Mouse (Mus musculus): ENCODE results near the gene Plekhm2.

The Plekhm2 gene

DNA sequence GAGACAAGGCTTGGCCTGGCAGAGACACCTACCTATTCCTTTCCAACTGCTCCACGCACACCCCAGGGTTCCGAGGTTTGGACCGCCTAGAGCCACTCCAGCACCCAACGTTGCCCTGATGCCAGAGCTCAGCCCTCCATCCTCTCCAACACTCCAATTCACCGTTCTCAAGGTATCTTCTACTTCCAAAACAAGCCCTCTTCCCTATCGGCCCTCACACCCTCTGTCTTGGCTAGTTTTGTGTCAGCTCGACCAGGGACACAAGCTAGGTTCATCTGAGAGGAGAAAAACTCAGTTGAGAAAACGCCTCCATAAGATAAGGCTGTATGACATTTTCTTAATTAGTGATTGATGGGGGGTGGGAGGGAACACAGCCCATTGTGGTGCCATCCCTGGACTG is at the start of gene Plekhm2:
TSS of gene Plekhm2 (minus strand) at position 101 of the 400 bp plus-strand sequence.
- no peak for DNase-seq (ENCODE audit: low read depth, low spot score)

DNA sequence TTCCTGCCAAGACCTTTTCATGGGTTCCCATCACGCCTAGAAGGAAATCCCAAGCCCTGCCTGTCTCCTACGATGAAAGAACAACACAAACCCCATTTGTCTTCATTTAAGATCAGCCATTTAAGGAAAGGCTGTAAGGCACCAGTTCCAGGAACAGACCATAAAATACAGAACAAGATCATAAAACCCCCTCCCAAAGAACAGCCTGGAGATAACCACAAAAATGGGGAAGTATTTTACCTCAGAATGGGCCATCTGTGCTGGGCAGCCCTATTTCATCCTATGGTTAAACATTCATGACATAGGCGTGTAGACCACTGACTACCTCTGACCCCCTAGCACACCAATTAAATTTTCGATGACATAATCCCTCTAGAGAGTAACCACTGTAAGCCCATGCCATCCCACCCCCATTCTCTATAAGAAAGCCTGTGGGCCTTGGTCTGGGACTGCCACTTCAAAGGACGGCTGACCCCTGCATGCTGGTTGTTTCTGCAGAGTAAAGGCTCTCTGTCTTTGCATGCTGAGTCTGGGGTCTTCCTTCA is 49.0 kb upstream of the Plekhm2 start:
- no peak for DNase-seq (ENCODE audit: low read depth, low spot score)

DNA sequence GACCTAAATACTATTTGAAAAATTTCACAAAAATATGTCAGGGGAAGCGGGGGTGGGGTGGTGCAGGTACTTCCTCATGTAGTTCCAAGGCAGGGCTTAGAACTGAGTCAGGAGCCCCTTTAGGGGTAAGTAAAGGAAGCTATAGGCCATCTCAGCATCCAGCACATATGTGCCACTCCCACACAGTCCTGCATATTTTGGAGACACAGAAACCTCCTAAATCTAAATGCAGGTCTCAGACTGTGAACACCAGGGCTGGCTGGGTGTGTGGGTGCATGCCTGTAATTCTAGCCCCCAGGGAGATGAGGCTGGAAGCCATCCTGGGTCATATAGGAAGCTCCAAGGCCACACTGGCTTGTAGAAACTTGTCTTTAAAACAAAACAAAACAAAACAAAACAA is 46.6 kb upstream of the Plekhm2 start:
- DNase-seq (ENCODE audit: low read depth, low spot score), result no peak

DNA sequence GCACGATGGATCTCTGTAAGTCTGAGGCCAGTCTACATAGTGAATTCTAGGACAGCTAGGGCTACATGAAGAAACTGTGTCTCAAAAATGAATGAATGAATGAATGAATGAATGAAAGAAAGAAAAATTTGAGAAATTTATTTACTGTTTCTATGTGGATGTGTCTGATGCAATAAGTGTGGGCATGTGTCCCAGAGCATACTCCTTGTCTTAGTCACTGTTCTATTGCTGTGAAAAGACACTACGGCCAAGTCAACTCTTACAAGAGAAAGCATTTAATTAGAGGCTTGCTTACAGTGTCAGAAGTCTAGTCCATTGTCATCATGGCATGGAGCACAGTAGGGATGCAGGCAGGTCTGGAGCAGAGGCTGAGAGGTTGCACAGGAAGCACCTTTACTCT is 44.3 kb upstream of the Plekhm2 start:
- no peak for DNase-seq (ENCODE audit: low read depth, low spot score)

DNA sequence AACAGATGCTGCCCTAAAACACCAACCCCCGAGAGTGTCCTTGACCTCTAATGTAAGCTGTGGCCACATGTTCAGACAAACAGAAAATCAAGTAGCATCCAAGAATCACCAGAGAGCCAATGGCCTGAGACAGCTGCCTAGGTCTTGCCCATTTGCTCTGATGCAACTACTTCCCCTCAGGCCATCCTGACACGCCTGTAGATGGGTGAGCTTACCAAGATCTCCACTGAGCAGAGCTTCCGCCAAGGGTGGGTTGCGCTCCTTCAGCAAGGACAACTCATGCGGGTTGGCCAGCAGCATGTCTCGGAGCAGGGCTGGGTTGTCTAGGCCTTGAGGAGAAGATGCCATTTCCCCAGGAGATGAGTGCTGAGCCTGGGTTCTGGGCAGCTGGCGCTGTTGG is 43.3 kb upstream of the Plekhm2 start:
- DNase-seq (ENCODE audit: low read depth, low spot score), result no peak

DNA sequence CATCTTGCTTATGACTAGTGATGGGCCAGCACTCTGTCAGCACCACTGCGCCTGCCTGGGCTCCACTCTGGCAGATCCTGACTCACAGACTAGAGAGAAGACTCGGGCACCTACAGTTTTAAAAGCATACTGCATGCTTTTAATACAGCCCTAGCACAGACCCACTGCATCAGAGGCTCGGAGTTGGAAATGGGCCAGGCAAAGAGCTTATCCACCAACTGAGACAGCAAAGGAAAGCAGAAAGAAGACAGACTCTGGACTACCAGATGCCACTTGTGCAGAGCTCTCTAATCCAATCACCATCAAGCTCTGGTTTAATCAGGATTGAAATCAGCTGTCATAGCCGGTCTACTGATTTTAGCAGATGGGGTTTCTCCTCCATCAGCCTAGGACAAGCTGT is 40.6 kb upstream of the Plekhm2 start:
- no peak for DNase-seq (ENCODE audit: low read depth, low spot score)

DNA sequence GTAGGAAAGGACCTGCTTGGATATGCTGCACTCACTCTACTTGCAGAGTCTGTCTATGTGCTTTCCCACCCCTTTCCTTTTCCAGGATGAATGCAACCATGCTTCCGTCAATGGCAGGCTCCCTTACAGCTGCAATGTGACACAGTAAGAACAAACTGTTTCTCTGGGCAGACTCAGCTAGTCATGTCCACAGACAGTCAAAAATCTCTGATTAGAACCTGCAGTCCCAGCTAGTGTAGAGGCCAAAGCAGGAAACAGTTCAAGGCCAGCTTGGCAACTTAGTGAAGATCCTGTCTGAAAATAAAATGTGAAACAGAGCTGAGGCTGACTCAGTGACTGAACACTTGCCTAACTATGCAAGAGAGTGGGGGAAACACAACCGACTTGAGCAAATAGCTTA is 39.9 kb upstream of the Plekhm2 start:
- DNase-seq (ENCODE audit: low read depth, low spot score), result no peak

DNA sequence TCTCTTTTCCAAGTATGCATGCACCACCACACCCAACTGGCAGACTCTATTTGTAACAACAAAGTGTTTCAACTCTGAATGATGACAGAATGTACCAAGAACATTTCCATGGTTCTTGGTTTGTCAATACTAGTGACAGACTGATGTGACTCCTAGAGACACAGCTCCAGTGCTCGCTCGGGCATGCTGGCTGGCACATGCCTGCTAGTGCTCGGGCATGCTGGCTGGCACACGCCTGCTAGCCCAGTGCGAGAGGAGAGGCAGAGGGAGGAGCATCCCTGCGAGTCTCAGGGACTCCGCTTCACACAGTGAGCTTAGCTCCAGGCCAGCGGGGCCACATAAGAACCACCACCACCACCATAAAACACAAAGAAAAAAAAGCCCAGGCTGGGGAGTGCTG is 30.0 kb upstream of the Plekhm2 start:
- DNase-seq (ENCODE audit: low read depth, low spot score), result no peak

DNA sequence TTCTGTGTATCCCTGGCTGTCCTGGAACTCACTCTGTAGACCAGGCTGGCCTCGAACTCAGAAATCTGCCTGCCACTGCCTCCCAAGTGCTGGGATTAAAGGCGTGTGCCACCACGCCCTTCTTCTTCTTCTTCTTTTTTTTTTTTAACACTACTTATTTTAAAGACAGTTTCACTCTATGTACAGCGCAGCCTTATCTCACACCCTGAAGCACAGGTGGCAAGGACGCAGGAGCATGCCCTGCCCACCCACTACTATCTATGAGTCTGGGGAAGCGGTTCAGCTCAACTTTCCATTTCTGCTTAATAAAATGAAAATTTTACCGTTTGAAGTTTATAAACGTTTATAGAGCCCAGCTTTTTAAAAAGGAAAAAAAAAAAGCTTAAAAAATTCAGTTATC is 23.8 kb upstream of the Plekhm2 start:
- DNase-seq (ENCODE audit: low read depth, low spot score), result no peak

DNA sequence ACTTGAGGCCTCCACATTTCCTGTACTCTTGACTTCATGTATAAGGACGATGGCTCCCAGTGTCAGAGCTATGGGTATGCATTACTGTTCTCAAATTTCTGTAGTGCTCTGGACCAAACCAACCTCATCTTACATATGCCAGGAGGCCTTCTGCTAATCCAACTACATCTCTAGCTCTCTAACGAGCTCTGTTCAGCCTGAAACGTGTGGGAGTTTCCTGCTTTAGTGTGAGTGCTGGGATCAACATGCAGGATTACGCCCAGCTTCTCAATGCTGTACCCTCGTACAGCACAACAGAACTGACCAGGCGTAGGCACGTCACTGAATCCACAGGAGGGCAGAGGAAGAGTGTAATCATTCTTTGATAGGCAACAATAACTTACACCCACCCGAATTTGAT is 21.8 kb upstream of the Plekhm2 start:
- DNase-seq (ENCODE audit: low read depth, low spot score), result no peak

DNA sequence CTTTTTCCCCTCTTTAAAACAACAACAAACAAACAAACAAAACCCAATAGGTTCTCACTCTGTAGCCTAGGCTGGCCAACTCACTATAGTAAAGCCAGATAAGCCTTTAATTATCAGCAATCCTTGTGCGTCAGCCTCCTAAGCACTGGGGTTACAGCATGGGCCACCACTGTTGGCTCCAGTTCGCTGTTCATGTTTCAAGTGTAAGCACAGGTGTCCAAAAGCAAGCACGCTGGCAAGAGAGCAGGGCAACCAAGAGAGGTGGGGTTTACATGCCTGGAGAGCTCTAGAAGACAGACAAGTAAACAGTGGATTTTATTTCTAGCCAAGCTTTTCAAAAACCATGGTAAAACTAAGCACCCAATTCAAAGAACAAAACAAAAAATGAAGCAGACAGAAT is 21.4 kb upstream of the Plekhm2 start:
- DNase-seq (ENCODE audit: low read depth, low spot score), result no peak

DNA sequence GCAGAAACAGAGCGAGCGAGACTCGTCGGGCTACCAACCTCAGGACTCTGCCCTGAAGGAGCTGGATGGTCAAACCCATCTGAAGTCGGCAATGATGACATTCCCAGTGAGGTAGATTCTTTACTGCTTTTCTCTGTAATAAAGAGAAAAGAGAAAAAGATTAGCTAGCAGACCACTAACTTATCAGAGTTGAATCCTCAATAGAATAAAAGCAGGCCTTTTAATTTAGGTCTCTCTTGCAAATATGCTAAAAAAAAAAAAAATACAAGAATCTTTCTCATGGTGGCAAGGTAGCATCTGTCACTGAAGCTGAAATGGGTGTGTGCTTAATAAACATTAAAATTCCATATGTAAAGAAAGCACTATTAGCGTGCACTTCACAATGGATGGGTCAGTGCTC is 20.8 kb upstream of the Plekhm2 start, which contains the start of gene Rsc1a1:
TSS of gene Rsc1a1 (minus strand) at position 101 of the 400 bp plus-strand sequence.
- no peak for DNase-seq (ENCODE audit: low read depth, low spot score)

DNA sequence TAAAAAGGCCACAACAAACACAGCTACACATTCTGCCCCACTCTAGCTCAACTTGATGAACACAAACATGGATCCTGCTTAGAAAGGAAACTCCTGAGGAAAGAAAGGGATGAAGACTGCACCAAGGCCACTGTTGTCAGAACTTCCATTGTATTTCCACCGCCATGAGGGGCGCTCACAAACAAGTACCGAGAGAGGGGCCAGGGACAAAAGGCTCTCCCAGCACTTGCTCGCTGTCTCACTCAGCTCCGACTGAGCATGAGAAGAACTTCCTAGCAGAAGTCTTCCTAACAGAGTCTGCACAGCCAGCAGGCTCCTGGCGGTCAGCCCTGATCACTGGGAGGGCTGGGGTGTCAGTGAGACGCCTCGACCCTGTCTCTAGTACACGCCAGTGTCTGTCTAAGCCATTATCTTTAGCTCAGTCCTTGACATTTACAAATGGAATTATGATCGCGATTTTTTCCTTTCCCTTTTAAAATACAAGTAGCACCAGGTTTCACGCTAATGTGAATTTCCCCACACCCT is 18.1 kb upstream of the Plekhm2 start:
- peak; percentile 61 for DNase-seq (ENCODE audit: low read depth, low spot score)

DNA sequence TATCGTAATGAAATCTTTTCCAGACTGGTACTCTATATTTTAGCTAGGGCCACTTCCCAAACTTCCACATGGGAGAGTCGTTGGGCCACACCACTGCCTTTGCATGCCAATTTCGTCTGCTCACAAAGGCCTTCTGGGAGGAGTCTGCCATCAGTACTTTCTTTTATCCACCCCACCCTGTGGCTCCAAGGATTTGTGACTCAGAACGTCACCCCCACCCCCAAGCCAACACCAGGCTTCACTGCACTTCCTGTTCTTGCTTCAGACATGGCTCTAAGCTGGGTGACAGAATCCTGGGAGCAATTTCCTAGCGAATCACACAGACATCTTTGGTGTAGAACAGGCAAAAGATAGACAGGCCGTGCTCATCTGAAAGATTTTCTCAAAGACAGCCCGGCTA is 17.1 kb upstream of the Plekhm2 start:
- DNase-seq (ENCODE audit: low read depth, low spot score), result peak; percentile 72

DNA sequence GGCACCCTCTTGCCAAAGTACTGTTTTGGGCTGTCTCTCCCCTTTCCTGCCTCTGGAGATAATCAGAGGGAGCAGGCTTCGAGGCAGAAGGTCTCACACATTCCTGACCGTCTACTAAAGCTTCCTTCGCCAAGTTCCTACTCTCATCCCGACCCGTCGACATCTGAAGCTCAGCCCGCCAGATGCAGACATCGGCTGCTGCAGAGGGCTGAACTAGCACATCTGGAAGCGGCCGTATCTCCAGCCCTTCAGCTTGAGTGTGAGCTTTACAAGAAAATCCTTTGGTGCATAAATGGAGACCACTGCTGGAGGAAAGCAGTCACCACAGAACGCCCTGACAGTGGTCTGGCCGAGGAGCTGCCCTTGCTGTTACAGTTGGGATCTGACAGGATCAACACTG is 16.2 kb upstream of the Plekhm2 start:
- DNase-seq (ENCODE audit: low read depth, low spot score), result no peak

DNA sequence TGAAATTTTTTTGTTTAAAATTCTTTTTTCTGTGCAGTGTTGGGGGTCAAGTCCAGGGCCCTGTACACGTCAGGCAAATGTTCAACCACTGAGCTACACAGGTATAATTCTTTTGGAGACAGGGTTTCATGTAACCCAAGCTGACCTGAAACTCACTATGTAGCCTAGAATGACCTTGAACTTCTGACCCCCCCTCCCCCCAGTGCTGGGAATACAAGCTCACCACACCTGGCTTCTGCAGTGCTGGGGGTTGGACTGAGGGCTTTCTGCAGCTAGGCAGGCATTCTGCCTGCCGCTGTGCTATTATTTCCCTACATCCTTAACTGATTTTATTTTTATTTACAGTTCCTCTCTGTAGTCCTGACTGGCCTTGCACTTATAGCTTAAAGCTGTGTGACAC is 14.3 kb upstream of the Plekhm2 start:
- DNase-seq (ENCODE audit: low read depth, low spot score), result peak; percentile 92

DNA sequence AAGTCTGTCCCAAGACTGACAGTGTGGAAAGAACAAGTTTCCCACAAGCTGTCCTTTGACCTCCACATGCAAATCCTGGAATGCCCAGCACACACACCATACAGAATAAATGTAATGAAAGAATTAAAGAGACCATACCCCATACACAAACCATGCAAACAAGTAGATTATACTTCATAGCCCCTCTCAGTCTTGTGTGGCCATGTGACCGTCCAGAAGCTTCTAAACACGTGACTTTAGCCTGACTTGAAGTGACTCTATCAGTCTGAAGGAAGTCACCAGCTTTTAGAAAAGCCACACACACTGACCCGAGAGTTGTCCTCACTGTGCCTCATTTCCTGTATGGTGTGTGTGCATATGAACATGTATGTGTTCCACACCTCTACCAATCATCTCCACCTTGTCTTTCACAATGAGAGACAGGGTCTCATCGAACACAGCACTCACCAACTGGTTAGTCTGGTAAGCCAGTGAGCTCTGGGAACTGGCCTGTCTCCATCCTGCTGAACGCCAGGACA is 11.8 kb upstream of the Plekhm2 start:
- no peak for DNase-seq (ENCODE audit: low read depth, low spot score)

DNA sequence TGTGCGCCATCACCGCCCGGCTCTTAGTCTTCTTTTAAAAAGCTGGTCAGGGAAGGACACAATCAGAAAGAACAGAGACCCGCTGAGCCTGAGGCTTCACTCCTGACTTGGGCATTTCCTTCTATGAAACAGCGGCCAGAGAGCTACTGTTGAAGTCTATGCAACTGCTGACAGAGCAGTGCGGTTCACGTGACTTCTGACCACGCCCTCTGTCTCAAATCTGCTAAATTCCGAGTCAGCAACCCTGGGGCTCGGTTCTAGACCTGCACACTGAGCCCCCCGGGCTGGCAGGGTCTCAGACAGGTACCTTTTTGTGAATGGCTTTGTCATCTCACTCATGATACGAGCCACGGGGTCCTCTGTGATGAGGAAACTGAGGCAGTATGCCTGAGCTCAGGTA is 7.6 kb upstream of the Plekhm2 start:
- peak; percentile 79 for DNase-seq (ENCODE audit: low read depth, low spot score)

DNA sequence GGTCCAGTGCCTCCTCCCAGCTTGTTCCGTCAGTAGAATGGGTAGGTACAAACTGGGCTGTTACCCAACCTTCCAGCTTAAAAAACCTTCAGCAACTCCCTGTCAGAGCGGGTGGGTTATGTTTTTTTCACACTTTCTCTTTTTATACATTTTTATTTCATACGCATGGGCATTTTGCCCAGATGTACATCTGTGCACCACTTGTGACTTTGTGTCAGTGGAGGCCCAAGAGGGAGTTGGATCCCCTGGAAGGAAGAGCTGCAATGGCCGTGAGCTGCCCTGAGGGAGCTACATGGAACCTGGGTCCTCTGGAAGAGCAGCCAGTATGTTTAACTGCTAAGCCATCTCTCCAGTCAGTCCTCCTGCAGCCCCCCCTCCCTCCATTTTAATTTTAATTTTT is 6.7 kb upstream of the Plekhm2 start:
- DNase-seq (ENCODE audit: low read depth, low spot score), result no peak

DNA sequence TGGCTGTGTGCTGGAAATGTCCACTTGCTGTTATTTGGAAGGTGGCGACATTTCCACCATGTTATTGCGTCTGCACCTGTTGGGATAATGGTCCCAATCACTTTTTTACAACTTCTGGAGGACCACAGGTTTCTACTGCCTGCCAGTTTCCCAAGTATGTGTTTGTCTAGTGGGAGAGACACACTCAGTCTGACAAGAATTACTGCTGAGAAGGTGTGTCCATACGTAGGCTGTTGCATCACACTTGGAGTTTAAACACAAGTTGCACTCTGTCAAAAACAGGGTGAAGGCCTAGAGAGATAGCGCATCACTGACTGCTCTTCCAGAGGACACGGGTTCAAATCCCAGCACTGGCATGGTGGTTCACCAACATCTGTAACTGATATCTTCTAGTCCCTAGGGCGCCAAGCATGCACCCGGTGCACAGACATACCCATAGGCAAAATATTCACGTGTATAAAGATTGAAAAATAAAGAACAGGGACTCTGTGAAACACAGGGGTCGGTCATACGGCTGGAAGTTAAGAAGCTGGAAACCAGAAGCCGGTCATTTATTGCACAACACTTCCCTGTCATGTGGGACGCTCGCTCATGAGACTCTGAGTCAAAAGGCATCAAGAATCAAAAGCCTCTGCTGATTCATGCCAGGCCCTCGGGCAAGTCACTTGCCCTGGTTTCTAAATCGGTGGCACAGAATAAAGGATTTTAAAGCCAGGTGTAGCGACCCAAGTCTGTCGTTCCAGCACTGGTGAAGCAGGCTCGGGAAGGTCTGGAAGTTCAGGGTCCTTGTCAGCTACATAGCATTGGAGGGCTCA is 5.4 kb upstream of the Plekhm2 start:
- no peak for DNase-seq (ENCODE audit: low read depth, low spot score)

DNA sequence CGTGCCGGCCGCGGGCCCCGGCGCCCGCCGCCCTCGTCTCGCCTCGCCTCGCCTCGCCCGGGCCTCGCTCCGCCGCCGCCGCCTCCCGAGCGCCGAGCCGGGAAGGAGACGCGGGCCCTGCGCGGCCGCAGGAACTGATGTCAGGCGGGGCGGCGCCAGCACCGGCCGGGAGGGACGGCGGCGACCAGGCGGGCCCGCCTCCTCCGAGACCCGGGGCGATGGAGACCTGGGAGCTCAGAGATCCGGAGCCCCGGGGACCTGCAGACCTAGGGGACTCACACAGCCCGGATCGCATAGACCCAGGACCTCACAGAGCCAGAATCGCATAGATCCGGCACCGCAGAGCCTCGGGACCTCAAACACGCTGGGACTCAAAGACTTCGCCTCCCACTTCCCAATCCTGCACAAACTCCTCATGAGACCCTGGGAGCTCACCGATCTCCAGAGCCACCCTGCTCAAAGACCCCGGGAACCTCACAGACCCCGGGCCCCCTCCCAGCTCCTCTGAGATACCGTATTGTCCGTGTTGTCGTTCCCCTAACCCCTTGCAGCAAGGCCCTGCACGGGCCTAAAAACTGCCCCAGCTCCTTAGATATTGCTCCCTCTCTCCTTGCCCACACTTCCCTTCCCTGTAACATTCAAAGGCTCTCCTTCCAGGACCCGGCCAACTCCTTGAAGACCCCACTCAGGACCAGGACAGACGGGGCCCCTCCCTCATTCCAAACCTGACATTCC is 521 bp downstream of the Plekhm2 start:
- no peak for DNase-seq (ENCODE audit: low read depth, low spot score)
